Mouse (Mus musculus) erythroblast, embryonic 14.5 days (primary cell): ENCODE data around the gene Abcc6. TPM values are rescaled to one million over a fixed set of nuclear protein-coding genes. Genes with fewer than 3 reads are reported as not detected.
"Not testable (repeated sequence)": the region's sequence is repeated elsewhere in the genome, so short reads cannot be mapped to it uniquely, and the experiment has no call there.

ENCODE experiments used
- H3K27me3 ChIP-seq: 2 replicates; pipeline ENCODE4 v1.6.1; 2012; ENCODE audit warnings: inconsistent platforms; ENCODE audit not compliant: control insufficient read depth
- H3K36me3 ChIP-seq: 2 replicates; pipeline ENCODE4 v1.6.1; 2012; ENCODE audit warnings: mild to moderate bottlenecking, inconsistent platforms; ENCODE audit not compliant: control insufficient read depth
- H3K4me1 ChIP-seq: 2 replicates; pipeline ENCODE4 v1.6.1; 2012; ENCODE audit warnings: inconsistent platforms; ENCODE audit not compliant: control insufficient read depth
- H3K4me3 ChIP-seq: replicated peaks from 2 replicates; pipeline ENCODE3; 2012; ENCODE audit warnings: moderate library complexity, mild to moderate bottlenecking, inconsistent platforms
- H3K9me3 ChIP-seq: 2 replicates; pipeline ENCODE4 v1.6.1; 2012; ENCODE audit warnings: low read length, inconsistent platforms, mixed read lengths; ENCODE audit not compliant: control insufficient read depth
- GATA1 ChIP-seq: IDR thresholded peaks from 2 replicates; pipeline ENCODE4 v1.6.1; 2012; ENCODE audit warnings: low read length, inconsistent platforms, mixed read lengths
- TAL1 ChIP-seq: IDR thresholded peaks from 3 replicates; pipeline ENCODE4 v1.6.1; 2012; ENCODE audit warnings: low read length, inconsistent platforms, mixed read lengths
- polyA plus RNA-seq: library from polyadenylated mRNA; stranded (reverse); fragments of >175 nt; gene quantifications from 2 replicates; pipeline ENCODE4 v1.2.3, GENCODE M21; 2012

Abcc6 gene
- polyA plus RNA-seq, 1 experiment: 0.04 TPM

- Histone ChIP-seq H3K27me3 (no peaks in the 10 kb centered on the region), H3K36me3 (no peaks in the 10 kb centered on the region; the same call in 1 of the 2 replicates), H3K9me3 (no peaks in the 10 kb centered on the region), H3K4me1 (no peaks in the 10 kb centered on the region), H3K4me3 (no peak overlapping the region)
- TF ChIP-seq TAL1 (no peak), GATA1 (no peak)
Observed at GRCm38 (mm10) chr7:45971831-45972723, 58.0 kb downstream of the Abcc6 start.

DNA sequence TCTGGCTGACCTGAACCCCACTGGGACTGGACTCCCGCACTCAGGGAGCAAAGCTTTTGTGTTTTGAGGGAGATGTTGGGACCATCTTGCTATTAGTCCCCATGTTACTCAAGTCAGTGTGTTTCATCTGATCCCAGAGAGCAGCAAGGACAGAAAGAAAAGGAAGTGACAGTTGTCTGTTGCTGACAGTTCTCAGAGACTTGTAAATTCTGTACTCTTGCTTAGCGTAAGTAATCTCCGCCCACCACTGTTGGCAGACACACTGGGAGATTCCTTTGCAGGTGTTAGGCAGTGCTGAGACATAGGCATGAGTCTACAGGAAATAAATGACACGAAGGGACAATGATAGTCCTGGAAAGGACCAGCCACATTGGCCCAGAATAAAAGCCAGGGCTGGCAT, 73.5 kb downstream of the Abcc6 start:
- Histone ChIP-seq H3K4me3 (no peak overlapping the region), H3K27me3 (no peaks in the 10 kb centered on the region), H3K36me3 (no peaks in the 10 kb centered on the region), H3K9me3 (no peaks in the 10 kb centered on the region), H3K4me1 (no peaks in the 10 kb centered on the region)
- TF ChIP-seq TAL1: no peak
- TF ChIP-seq GATA1: no peak

DNA sequence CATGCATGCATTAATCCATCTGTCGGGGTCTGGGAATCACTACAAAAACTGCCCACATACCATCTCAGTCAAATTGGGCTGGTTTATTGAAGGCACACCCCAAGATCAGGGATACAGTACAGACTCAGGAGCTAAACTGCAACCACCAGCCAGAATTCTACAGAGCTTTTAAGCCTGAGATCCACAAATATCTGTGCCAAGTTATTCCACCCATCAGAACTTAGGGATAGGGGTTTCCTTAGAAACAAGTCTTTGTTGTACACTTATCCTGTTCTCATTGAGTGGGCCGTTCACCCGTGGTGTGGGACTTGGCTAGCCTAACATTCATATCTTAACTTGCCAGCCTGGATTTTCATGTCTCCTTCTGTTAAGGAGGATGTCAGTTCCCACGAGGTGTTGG, 81.0 kb downstream of the Abcc6 start:
- Histone ChIP-seq H3K4me3 (no peak overlapping the region), H3K4me1 (no peaks in the 10 kb centered on the region), H3K27me3 (no peaks in the 10 kb centered on the region), H3K36me3 (no peaks in the 10 kb centered on the region), H3K9me3 (no peaks in the 10 kb centered on the region)
- TF ChIP-seq GATA1 (no peak), TAL1 (no peak)

DNA sequence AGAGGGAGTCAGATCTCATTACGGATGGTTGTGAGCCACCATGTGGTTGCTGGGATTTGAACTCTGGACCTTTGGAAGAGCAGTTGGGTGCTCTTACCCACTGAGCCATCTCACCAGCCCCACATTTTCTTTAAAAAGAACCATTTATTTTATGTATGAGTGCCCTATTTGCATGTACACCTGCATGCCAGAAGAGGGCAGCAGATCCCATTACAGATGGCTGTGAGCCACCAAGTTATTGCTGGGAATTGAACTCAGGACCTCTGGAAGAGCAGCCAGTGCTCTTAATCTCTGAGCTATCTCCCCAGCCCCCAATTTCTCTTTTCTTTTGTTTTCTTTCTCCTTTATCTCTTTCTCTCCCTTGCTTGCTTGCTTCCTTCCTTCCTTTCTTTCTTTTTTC, 86.8 kb downstream of the Abcc6 start:
- not testable (repeated sequence) for H3K9me3 ChIP-seq, H3K4me1 ChIP-seq, H3K36me3 ChIP-seq, H3K27me3 ChIP-seq, H3K4me3 ChIP-seq

GRCm38 (mm10) chr7:45941986-45942385, 88.1 kb downstream of the Abcc6 start:
- H3K27me3 ChIP-seq: no peaks in the 10 kb centered on the region
- TF ChIP-seq TAL1 (no peak), GATA1 (no peak)
- no peak overlapping the region for H3K4me3 ChIP-seq
- H3K9me3 ChIP-seq: no peaks in the 10 kb centered on the region
- no peaks in the 10 kb centered on the region for H3K4me1 ChIP-seq
- no peaks in the 10 kb centered on the region for H3K36me3 ChIP-seq

DNA sequence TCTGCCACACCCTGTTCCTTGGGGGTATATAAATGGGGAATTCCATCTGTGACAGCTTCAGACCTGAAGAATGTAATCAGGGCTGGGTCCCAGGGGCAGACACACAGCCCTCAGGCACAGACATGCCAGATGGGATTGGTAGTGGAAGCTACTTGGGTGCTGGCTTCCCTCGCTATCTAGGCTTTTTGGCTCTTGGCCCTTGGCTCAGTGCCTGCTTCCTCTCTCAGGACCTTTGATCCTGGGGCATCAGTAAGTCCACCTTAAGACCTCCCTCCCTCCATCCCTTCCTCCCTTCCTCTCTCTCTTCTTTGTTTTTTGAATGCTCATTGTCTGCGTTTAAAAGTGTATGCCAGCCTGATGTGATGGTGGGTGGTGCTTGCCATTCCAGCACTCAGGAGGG, 90.3 kb downstream of the Abcc6 start:
- TF ChIP-seq GATA1: no peak
- no peak for TF ChIP-seq TAL1
- Histone ChIP-seq H3K9me3 (no peaks in the 10 kb centered on the region), H3K4me3 (no peak overlapping the region), H3K36me3 (no peaks in the 10 kb centered on the region), H3K27me3 (no peaks in the 10 kb centered on the region), H3K4me1 (no peaks in the 10 kb centered on the region)

GRCm38 (mm10) chr7:45935114-45935513, 95.0 kb downstream of the Abcc6 start:
- TF ChIP-seq GATA1 (no peak), TAL1 (no peak)
- Histone ChIP-seq H3K27me3 (no peaks in the 10 kb centered on the region), H3K9me3 (peaks cover 13% of the 10 kb centered on the region), H3K4me1 (no peaks in the 10 kb centered on the region), H3K4me3 (no peak overlapping the region), H3K36me3 (no peaks in the 10 kb centered on the region)

- H3K36me3 ChIP-seq, H3K4me3 ChIP-seq: not testable (repeated sequence)
Observed at GRCm38 (mm10) chr7:45933766-45934165, 96.3 kb downstream of the Abcc6 start.

GRCm38 (mm10) chr7:45929688-45930087, 100.4 kb downstream of the Abcc6 start:
- Histone ChIP-seq H3K4me3 (no peak overlapping the region), H3K4me1 (peaks cover 1% of the 10 kb centered on the region), H3K36me3 (no peaks in the 10 kb centered on the region), H3K9me3 (peaks cover 20% of the 10 kb centered on the region), H3K27me3 (peaks cover 13% of the 10 kb centered on the region)
- TF ChIP-seq TAL1: no peak
- no peak for TF ChIP-seq GATA1

More at GRCm38 (mm10) chr7:45933766-45934165, 96.3 kb downstream of the Abcc6 start:
- H3K27me3 ChIP-seq, H3K4me1 ChIP-seq: not testable (repeated sequence)
- H3K9me3 ChIP-seq: peaks cover 13% of the 10 kb centered on the region
